Mouse (Mus musculus): ENCODE data around the gene Espn. TPM values are rescaled to one million over a fixed set of nuclear protein-coding genes. Genes with fewer than 3 reads are reported as not detected.

Espn gene
- total RNA-seq (2021): 1 to 10 TPM; 1.4 to 1.5 TPM

DNA sequence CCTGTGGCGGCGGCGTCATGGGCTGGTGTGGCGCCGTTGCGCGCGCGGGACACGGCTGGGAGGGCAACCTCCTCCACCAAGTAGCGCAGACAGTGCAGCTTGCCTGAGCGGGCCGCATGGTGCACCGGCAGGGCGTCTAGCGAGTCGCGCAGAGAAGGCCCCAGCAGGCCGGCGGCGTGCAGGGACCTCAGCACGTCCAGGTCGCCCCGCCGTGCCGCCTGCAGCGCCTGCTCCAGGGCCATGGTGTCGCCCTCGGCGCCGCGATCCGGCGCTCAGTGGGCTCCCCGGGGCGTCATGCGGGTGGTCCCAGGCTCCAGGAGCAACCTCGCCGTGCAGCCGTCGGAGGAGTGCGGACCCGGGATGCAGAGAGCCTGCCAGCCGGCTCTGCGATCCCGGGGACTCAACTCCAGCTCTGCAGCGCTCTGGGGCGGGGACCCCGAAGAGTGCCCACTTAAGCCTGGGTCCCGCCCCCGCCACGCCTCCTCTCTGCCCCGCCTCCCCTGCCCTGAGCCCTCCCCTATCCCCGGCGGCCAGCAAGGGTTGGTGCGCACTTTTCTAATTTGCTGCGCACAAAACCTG lies at the start of gene Espn:
Espn (minus strand) TSS at position 406 of the 579 bp plus-strand sequence.
- DNase-seq: no peak

DNA sequence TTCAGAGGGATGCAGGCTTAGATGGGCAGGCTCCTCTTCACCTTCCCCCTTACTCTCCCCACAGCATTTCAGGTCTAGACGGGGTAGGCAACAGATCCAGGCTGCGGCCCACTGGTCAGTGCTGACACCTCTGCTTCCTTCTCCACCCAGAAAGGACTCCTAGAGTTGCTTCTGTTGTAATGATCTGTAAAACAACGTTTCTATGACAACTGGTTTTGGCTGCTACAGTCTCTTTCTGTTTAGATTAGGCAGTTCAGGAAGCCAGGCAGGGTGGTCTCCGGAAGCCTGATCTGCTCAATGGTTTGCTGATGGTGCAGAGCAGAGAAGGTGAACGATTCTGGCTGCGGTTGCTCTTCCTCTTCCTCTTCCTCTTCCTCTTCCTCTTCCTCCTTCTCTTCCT lies 49.3 kb upstream of the Espn start:
- no peak for DNase-seq

DNA sequence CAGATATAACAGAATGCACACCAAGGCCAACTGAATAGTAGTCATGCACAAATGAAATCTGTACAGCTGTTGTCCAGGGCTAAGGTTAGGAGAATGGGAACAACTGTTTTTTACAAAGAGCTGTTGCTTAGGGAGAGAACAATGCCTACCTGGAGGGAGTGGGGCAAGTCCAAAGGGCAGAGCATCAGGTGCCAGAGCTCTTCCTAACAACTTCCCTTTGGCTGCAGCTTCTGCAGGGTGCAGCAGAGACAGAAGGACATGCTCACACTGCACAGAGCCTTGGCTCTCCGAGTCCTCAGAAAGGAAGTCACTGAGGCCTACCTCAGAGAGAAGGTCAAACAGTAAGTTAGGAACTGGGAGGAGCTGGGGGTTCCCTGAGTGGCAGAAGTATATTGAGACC lies 47.4 kb upstream of the Espn start:
- DNase-seq: no peak

- no peak for DNase-seq
Observed at GRCm38 (mm10) chr4:152197545-152197944, 45.4 kb upstream of the Espn start.

DNA sequence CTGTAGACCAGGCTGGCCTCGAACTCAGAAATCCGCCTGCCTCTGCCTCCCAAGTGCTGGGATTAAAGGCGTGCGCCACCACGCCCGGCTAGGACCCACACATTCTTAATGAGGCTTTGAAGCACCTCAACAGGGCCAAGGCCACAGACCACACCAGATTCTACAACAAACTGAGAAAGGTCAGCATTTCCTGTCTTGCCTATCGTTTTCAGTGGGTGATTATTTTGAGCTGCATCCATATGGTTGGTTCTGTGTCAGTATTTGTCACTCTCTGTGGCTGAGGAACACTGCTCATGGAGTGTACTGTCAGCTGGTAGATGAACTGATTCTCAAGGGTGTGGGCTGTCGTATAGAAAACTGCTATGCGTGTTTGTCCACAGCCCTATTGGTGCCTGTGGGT lies 44.1 kb upstream of the Espn start:
- DNase-seq: no peak

GRCm38 (mm10) chr4:152194476-152195175 lies 42.5 kb upstream of the Espn start:
- DNase-seq: no peak

GRCm38 (mm10) chr4:152192569-152192968 lies 40.4 kb upstream of the Espn start:
- DNase-seq: no peak

GRCm38 (mm10) chr4:152190701-152191100 lies 38.5 kb upstream of the Espn start:
- no peak for DNase-seq

DNA sequence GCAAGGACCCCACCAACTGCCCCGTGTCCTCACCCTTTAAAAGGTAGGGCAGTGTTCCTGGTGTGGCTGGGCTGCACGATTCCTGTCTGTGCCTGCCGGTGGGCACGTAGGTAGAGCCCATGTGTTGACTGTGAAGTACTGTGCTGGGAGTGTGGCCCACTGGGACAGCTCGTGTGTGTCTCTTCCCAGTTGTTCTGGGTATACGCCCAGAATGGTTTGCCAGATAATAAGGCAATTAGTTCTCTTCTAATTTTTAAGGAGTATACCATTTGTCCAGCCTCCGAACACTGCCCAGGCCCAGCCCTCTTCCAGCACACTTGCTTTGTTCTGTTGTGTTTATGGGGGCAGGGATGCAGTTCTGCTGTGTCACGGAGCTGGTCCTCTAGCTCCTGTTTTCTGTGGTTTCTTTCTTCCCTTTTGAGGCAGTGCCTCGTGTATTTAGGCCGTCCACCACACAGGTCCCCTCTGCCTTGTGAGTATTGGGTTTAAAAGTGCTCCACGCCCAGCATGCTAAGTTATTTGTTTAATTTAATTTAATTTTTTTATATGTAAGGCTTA lies 38.0 kb upstream of the Espn start:
- DNase-seq: no peak

GRCm38 (mm10) chr4:152189691-152190090 lies 37.5 kb upstream of the Espn start:
- DNase-seq: no peak

DNA sequence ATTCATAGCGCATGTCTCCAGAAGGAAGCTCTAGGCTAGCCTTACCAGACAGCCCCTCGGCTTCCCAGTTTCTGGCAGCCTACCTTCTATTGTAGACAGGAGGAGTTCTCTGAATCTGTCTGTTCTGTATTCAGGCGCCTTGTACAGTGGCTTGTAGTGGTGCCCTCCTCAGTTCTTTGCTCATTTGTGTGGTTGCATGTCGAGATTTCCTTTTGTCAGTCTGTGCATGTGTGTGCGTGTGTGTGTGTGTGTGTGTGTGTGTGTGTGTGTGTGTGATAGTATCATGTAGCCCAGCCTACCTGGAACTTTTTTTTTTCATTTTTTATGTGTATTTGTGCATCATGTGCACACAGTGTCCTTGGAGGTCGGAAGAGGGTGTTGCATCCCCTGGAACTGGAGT lies 36.9 kb upstream of the Espn start:
- no peak for DNase-seq

- DNase-seq: no peak
Observed at GRCm38 (mm10) chr4:152188651-152189050, 36.5 kb upstream of the Espn start.

DNA sequence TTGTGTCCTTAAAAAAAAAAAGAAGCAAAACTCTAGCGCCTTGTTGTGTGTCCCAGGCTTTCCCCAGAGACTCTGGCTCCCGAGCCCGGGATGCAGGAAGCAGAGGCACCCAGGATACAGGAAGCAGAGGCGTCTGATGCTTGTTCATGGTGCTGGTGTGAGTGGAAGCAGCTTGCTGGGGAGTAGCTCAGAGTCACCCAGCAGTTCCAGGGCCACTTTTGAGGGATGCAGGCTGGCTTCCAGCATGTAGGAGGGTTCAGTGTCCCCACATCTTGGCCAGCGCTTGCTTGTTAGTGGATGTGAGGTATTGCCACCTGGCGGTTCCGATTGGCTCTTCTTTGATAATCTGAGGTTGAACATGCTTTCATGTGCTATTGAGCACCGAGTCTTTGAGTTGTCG lies 35.0 kb upstream of the Espn start:
- no peak for DNase-seq

- no peak for DNase-seq
Observed at GRCm38 (mm10) chr4:152186205-152187082, 34.3 kb upstream of the Espn start.

- DNase-seq: no peak
Observed at GRCm38 (mm10) chr4:152185510-152186204, 33.5 kb upstream of the Espn start.

GRCm38 (mm10) chr4:152185137-152185509 lies 33.0 kb upstream of the Espn start:
- DNase-seq: no peak

GRCm38 (mm10) chr4:152184353-152185035 lies 32.3 kb upstream of the Espn start:
- DNase-seq: no peak

- DNase-seq: no peak
Observed at GRCm38 (mm10) chr4:152182205-152182604, 30.0 kb upstream of the Espn start.

GRCm38 (mm10) chr4:152179946-152180660 lies 27.9 kb upstream of the Espn start:
- no peak for DNase-seq

GRCm38 (mm10) chr4:152178916-152179705 lies 26.9 kb upstream of the Espn start:
- no peak for DNase-seq
